Mouse (Mus musculus) adrenal gland, postnatal 4 days (tissue): Measurements from ENCODE around the gene Sptan1. TPM values are rescaled to one million over a fixed set of nuclear protein-coding genes. Genes with fewer than 3 reads are reported as not detected.
"Not testable (repeated sequence)": the region's sequence is repeated elsewhere in the genome, so short reads cannot be mapped to it uniquely, and the experiment has no call there.

Source experiments
- DNase-seq, 2 experiments: peaks; one replicate each; pipeline ENCODE4 v3.0.0; 2021 to 2022; ENCODE audit warnings: low spot score in 2 of 2, mixed read lengths in 2 of 2
- total RNA-seq, 2 experiments: library from RNA; stranded (reverse); gene quantifications; 2 replicates each; pipeline ENCODE4 v1.2.3; 2021

Gene Sptan1
- total RNA-seq, 2 experiments from 2014 or later: 230 to 284 TPM

DNA sequence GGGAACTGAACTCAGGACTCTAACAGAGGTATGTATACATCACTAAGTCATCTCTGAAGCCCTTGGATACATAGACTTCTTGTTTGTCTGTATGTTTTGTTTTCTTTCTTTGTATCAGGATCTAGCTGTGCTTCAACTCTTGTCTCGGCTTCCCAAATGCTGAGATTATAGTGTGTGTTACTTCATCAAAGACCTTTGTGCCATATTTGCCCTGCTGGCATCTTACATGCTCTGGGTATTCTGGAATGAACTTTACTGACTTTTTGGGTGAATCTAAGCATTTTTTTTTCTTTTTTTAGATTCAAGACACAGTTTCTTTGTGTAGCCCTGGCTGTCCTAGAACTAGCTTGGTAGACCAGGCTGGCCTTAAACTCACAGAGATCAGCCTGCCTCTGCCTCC, 15.3 kb downstream of the Sptan1 start:
- DNase-seq: no peak

DNA sequence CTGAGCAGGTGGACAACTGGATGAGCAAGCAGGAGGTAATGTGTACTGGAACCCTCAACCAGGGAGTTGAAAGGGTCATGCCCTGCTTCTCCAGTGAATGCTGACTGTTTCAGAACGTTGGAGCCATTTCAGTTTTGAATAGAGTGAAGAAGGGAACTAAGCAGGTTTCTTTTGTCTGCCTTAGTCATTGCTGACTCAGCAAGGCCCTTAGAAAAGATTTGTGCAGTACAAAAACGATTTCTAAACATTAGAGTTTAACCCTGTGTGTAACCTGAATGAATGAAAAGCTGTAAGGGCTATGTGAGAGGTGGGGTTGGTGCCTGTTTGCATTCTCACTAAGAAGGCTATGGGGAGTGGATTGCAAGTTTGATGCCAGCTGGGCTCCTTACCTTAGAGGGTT, 26.6 kb downstream of the Sptan1 start:
- DNase-seq: no peak

DNA sequence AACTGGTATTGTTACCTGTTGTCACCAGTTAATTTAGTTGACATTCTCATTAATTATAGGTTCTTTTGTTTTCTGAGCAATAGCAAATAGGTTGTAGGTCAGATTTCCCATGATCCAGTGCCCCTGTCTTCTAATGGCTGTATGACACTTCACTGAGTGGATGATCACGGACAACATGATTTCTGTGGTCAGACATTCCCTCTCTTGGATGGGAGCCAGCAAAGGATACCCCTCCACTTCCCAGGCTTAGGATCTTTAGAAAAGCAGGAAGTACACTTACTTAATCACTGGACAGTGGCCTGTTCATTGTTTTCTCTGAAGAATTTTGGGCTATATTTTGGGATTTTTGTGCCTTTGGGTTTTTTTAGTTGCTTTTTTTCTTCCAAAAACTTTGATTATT, 43.7 kb downstream of the Sptan1 start:
- no peak for DNase-seq

DNA sequence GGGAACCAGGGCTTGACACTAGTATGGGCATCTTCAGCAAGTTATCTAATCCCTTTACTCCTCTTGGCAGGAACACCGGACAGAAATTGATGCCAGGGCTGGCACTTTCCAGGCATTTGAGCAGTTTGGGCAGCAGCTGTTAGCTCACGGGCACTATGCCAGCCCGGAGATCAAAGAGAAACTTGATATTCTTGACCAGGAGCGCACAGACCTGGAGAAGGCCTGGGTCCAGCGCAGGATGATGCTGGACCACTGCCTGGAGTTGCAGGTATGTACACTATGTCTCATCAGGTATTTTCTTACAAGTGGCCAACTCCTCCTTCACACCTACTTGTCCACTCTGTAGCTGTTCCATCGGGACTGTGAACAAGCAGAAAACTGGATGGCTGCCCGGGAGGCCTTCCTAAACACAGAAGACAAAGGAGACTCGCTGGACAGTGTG, 45.5 kb downstream of the Sptan1 start:
- no peak for DNase-seq

DNA sequence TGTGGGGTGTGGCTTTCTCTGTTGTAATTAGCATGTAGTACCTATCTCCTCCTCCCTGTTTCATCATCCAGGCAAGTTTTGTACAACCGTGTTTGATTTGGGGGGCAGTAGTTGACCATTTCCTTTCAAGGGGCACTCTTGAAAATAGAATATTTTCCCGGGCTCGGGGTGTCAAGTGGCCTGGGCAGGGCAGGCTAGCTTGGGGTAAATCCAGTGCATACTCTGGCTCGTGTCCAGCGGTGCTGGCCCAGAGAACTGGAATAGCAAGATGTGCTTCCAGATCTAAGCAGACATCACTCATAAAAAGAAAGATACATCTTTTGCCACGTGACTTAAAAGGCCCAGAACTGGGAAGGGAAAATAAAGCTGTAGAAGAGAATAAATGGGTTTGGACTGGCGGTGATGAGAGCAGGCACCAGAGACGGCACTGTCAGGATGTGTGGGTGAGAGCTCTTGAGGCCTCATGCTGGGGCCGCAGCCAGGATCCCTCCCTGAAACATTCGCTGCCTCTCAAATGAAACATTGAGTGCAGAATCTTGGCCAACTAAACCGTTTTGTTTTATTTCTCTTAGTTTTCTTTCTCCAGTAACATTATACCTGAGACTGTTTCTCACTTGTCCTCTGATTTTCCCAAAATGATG, 49.1 kb downstream of the Sptan1 start:
- DNase-seq: no peak

DNA sequence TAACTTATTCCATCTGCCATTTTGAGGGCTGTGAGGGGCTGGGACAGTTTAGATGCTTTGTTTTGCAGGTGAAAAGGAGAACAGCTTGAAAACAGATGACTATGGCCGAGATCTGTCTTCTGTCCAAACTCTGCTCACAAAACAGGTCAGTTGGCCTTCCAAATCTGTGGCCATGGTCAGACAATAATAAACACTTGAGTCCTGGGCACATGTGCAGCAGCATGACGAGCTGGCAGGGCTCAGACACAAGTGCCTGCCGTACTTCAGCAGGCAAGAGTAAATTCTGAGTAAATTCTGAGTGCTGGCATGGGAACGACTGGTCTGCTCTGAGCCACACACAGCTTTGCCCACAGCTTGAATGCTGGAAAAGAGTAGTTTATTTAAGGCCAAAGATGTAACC, 60.1 kb downstream of the Sptan1 start:
- no peak for DNase-seq

DNA sequence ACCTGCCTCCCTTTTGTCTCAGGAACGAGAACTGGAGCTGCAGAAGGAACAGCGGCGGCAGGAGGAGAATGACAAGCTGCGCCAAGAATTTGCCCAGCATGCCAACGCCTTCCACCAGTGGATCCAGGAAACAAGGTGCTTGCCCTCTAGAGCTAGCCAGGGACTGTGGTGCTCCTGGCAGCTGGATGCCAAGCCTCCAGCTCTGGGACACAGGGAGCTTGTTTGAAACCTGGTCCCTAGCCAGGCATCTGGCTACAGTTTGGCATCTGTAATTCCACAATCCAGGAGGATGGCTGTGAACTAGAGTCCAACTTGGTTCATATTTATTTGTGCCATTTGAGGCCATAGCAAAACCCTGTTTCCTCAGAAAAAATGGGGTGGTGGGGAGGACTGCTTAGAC, 61.6 kb downstream of the Sptan1 start:
- DNase-seq: no peak

DNA sequence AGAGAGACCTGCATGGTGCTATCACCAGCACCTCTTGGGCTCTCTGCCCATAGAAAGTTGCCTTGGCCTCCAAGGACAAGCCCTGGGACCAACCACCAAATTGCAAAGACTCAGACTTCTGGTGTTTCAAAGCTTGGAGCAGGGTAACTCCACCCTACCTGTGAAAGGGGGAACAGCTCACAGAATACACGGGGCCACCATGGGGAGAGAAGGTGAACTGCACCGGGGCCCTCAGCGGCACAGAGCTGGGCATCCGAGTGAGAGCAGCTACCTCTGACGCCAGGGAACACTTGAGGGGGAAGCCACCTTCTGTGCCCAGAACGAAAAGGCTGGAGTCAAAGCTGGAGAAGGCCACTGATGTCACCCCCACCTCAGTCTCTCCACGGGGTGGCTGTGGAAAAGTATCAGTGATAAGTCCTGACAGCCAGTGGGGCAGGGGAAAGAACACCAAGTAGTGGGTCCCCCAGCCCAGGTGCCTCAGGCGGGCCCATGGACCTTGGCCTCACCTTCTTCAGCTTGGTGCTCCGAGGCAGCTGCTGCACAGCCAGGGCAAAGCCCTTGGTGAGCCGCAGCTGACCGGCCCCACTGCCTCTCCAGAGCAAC, 67.0 kb downstream of the Sptan1 start:
- no peak for DNase-seq

DNA sequence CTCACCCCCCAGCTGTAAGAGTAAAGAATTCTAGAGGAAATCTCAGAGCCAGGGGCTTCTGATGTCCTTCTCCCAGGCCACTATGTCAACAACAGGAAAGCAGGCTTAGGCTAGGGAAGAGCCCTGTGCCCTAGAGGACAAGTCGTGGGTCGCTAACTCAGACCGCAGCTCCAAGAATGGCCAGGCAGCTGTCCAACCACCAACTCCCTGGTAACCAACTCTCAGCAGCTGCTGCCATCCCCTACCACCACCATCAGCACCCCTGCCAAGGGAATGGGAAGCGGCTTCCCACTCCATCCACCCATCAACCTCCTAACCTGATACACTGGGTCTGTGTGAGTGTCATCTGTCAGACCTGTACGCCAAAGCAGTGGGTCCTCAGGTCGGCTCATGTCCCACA, 67.6 kb downstream of the Sptan1 start:
- no peak for DNase-seq

DNA sequence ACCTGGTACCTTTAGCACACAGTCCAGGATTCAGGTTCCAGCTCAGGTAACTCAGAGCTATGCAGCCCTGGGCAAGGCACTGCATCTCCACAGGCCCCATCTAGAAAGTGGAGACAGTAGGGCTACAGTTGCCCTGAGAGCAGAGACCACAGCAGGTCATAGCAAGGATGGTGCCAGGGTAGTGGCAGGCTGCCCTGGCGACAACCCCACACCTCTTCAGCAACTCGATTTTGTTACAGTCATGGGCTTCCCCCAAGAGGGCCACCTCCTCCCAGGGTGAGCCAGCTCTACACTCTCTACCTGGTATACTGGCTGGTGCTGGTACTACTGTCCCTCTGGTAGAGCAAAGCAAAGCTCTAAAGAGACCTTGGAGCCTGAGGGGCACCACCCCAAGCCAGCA, 72.4 kb downstream of the Sptan1 start:
- DNase-seq: no peak

DNA sequence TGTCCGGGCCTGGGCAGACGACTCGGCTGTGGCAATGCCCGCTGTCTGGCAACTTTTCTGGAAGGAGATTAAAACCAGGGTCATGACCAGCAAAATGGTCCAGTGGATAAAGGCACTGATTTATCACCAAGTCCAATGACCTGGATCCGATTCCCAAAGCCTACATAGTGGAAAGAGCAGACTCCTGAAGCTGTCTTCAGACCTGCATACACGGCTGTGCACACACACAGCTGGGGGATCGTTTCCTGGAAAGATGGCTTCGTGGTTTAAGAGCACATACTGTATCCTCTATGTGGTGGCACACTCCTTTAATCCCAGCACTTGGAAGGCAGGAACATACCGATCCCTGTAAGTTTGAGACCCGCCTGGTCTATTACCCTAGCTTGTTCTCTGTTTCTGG, 73.0 kb downstream of the Sptan1 start:
- no peak for DNase-seq

DNA sequence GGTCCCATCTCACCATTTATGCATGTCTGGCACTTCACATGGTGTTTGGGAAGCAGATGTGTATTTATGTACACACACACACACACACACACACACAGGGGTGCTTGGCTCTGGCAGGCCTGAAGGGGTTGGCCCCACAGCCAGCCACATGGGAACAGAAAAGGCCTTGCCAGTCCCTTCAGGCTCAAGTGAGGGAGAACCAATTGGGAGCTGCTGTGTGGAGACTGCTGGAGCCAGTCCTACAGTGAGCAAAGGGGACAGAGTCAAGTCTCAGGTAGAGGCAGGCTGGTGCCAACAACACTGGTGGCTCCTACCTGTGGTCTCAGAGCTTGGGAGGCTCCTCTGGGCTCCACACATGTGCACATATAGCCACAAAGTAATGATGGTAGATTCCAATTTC, 74.3 kb downstream of the Sptan1 start:
- no peak for DNase-seq

DNA sequence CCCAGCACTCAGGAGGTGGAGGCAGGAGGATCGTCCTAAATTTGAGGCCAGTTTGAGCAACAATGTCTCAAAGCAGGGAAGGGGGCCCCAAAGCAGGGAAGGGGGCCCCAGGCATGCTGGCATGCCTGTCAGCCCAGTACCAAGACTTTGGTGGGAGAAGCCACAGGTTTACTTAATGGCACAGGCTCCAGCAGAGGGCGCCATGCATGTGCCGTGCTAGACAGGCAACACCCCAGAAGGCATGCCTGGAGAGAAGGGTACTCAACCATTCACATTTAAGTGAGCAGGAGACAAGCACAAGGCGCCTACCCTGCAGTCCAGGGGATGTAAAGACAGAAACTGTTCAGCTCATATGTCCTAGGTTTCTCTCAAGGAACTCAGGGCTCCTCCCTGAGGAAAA, 77.1 kb downstream of the Sptan1 start:
- DNase-seq: peak; percentile 65 to 69

DNA sequence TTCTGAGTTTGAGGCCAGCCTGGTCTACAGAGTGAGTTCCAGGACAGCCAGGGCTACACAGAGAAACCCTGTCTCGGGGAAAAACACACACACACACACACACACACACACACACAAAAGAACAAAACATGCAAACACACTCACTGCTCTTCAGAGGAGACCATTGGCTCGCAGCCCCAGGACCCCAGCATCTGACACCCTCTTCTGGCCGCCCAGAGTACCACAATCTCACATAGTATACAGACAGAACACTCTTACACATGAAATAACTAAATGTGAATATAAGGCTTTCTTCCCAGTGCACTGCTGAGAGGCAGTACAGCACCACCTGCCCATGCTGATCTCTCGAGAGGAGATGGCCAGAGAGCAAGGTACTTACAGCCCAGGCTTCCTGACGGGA, 79.2 kb downstream of the Sptan1 start:
- no peak for DNase-seq

DNA sequence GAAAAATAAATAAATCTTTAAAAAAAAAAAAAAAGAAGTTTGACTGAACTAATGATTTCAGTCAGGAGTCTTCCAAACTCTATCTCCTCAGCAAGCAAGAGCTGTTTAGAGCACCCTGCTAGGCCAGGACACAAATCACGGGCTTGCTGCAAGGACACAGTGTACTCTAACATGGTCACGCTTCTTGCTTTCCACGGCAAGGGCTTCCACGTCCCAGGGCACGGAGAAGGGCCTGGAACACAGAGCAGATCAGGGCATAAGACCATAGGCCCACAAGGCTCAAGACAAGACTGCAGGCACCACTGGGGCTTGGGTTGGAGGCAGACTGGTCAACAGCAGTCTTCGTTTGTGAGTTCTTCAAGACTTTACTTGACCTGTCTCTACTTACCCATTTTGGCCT, 81.8 kb downstream of the Sptan1 start:
- no peak for DNase-seq

DNA sequence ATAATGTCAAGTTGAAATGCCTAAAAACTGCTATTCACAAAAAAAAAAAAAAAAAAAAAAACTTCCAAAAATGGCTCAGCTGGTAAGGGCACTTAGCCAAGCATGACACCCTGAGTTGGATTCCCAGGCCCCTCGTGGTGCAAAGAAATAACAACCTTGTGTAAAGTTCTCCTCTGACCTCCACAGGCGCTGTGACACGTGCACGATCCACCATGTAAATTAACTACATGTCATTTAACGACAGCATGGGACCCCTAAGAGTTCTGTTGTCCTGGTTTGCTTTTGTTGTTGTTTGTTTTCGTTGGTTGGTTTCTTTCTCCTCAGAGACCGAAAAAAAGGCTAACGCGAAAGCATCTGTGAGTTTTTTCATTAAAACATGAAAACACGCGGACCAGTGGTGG, 82.7 kb downstream of the Sptan1 start:
- no peak for DNase-seq

DNA sequence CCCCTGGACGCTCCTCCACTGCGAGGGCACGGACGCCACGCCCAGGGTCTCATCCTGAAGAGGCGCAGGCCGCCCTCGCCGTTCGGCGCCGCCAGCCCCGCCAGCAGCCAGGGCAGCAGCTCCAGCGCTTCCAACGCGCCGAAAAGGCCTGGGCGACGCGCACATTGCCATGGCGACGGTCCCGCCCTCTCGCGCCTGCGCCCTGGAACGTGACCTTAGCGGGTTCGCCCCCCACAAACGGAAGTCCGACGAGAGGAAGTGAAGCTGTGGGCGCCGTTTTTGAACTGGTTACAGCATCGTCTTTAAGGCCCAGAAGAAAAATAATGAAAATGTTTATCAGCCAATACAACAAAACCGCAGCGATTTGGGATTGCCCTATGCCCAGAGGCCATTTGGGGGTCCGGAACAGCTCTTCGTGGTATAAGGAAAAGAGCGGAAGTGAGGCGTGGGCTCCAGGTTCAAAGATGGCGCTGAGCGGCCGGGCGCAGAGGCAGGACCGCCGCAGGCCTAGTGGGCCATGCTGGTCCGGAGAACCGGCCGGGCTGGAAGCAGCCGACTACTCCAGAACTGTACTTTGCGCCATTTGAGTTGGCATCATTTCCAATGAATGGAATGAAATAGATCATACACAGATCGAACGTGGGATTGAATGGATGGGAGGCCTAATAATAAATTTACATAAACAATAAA, 83.5 kb downstream of the Sptan1 start, which contains the start of gene Wdr34:
Gene Wdr34 (minus strand): TSS at position 183 of the 690 bp plus-strand sequence.
- peak; percentile 98 for DNase-seq

DNA sequence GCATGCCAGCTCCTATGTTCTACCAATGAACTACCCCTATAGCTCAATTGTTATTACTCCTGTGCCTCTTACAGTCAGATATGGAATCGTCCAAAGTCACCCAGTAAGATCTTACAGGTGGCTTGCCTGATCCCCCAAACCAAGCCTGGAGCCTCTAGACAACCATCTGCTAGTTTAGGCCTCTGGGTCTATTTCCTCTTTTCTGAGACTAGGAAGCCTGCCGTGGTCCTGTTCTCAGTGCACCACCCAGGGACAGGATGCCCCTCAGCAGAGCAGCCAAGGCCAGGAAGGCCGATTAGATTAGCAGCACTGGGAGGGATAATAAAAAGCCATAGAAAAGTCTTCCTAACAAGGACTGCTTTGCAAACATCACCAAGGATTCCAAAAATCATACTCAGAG, 84.5 kb downstream of the Sptan1 start:
- DNase-seq: no peak

DNA sequence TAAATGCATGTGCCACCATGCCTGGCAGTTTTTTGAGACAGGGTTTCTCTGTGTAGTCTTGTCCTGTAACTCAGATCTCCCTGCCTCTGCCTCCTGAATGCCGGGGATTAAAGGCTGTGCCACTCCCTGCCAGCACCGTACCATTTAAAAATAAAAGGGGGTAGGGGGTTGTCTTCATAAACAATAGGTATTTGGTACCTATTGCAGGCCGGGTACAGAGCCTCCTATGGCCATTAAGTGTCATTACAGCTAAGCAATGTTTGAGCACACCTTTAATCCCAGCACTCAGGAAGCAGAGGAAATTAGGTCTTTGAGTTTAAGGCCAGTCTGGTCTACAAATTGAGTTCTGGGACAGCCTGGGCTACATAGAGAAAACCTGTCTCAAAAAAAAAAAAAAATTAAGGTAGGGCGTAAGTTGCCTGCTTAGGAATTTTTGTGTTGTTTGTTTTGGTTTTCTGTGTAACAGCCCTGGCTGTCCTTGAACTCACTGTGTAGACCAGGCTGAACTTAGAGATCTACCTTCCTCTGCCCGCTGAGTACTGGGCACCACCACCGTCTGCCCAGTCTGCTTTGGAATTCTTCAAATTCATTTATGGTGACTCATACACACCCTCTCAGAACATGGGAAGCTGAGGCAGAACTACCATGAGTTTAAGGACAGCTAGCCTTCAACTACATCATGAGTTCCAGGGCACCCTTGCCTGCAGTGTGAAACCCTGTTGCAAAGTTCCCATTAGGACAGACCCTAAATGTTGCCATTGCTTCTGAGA, 86.8 kb downstream of the Sptan1 start:
- DNase-seq: no peak

DNA sequence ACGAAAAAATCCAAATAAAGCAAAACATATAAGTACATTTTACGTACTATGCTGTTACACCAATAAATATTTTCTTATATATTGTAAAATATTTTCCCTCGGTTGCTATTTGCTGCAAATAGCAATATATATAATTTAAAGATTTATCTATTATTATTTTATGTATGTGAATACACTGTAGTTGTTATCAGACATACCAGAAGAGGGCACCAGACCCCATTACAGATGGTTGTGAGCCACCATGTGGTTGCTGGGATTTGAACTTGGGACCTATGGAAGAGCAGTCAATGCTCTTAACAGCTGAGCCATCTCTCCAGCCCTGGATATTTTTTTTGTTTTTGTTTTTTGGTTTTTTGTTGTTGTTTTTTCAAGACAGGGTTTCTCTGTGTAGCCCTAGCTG, 90.0 kb downstream of the Sptan1 start:
- DNase-seq: not testable (repeated sequence)

DNA sequence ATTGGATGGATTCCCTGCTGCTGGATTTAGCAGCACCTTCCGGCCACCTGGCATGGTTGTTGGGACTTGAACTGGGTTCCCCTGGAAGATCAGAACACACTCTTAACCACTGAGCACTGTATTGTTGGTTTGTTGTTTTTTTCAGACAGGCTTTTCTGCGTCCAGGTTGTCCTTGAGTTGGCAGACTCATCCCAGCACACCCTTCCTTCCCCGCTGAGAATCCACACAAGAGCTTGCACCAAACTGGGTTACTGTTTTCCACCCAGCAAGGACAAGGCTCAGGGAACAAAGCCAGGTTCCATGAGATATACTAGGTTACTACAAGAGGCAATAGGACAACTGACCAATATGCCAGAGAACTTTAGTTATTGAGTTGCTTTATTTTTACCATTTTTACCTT, 91.4 kb downstream of the Sptan1 start:
- DNase-seq: no peak
